Mouse (Mus musculus): ENCODE results near the gene Stip1. TPM values are rescaled to one million over a fixed set of nuclear protein-coding genes. Genes with fewer than 3 reads are reported as not detected.
"Not testable (repeated sequence)": the region's sequence is repeated elsewhere in the genome, so short reads cannot be mapped to it uniquely, and the experiment has no call there.

The Stip1 gene
- 207 and 226 TPM in 2 replicates for polyA plus RNA-seq (2015; fragmentation: Nextera tagmentation; extraction: Ambion mirVana)

- ATAC-seq (ENCODE audit: insufficient number of reproducible peaks, low FRiP score, low TSS enrichment, low read depth) = peak; percentile 100
- H3K4me1 ChIP-seq = peaks cover 21% of the 10 kb centered on the region
Observed at GRCm38 (mm10) chr19:7039841-7040636, at the start of gene Stip1. Stip1 (minus strand) TSS chr19:7039967.

GRCm38 (mm10) chr19:7089050-7089449 lies 49.3 kb upstream of the Stip1 start:
- no peak for ATAC-seq (ENCODE audit: insufficient number of reproducible peaks, low FRiP score, low TSS enrichment, low read depth)
- Histone ChIP-seq H3K27me3 (peaks cover 14% of the 10 kb centered on the region), H3K27ac (no peak overlapping the region), H3K9ac (no peak overlapping the region), H3K4me3 (no peak overlapping the region), H3K9me3 (no peaks in the 10 kb centered on the region), H3K4me1 (peaks cover 52% of the 10 kb centered on the region), H3K4me2 (no peak overlapping the region), H3K36me3 (no peaks in the 10 kb centered on the region)
- 45% methylated on average over 5 of the region's 5 CpGs for WGBS

More at GRCm38 (mm10) chr19:7039841-7040636, at the start of gene Stip1:
- H3K9ac ChIP-seq = peak within 1 kb of the TSS; percentile 92
- H3K9me3 ChIP-seq = no peaks in the 10 kb centered on the region
- peak within 1 kb of the TSS; percentile 77 for H3K4me2 ChIP-seq
- WGBS = under 1% methylated on average over 47 of the region's 49 CpGs
- peak within 1 kb of the TSS; percentile 94 for H3K27ac ChIP-seq
- H3K27me3 ChIP-seq = no peaks in the 10 kb centered on the region
- H3K36me3 ChIP-seq = peaks cover 8% of the 10 kb centered on the region
- peak within 1 kb of the TSS; percentile 93 for H3K4me3 ChIP-seq

- WGBS = 25% methylated on average over 9 of the region's 9 CpGs
- Histone ChIP-seq H3K9ac (no peak overlapping the region), H3K4me3 (no peak overlapping the region), H3K4me1 (peaks cover 55% of the 10 kb centered on the region), H3K36me3 (no peaks in the 10 kb centered on the region), H3K27me3 (peaks cover 14% of the 10 kb centered on the region), H3K9me3 (no peaks in the 10 kb centered on the region), H3K4me2 (no peak overlapping the region), H3K27ac (no peak overlapping the region)
- ATAC-seq (ENCODE audit: insufficient number of reproducible peaks, low FRiP score, low TSS enrichment, low read depth) = no peak
Observed at GRCm38 (mm10) chr19:7088558-7088957, 48.8 kb upstream of the Stip1 start.

GRCm38 (mm10) chr19:7084734-7085133 lies 45.0 kb upstream of the Stip1 start:
- H3K9ac ChIP-seq = no peak overlapping the region
- H3K27ac ChIP-seq = no peak overlapping the region
- WGBS = 51% methylated on average over 15 of the region's 15 CpGs
- no peak overlapping the region for H3K4me3 ChIP-seq
- no peak overlapping the region; the same call in 1 of the 2 replicates for H3K4me2 ChIP-seq
- ATAC-seq (ENCODE audit: insufficient number of reproducible peaks, low FRiP score, low TSS enrichment, low read depth) = no peak
- no peaks in the 10 kb centered on the region for H3K36me3 ChIP-seq
- peaks cover 42% of the 10 kb centered on the region for H3K4me1 ChIP-seq
- peaks cover 18% of the 10 kb centered on the region for H3K27me3 ChIP-seq
- no peaks in the 10 kb centered on the region for H3K9me3 ChIP-seq

GRCm38 (mm10) chr19:7083035-7083794 lies 43.4 kb upstream of the Stip1 start:
- ATAC-seq (ENCODE audit: insufficient number of reproducible peaks, low FRiP score, low TSS enrichment, low read depth) = no peak
- H3K27ac ChIP-seq = no peak overlapping the region
- no peak overlapping the region for H3K4me3 ChIP-seq
- WGBS = 38% methylated on average over 14 of the region's 14 CpGs
- H3K9me3 ChIP-seq = no peaks in the 10 kb centered on the region
- H3K36me3 ChIP-seq = no peaks in the 10 kb centered on the region
- peaks cover 33% of the 10 kb centered on the region for H3K4me1 ChIP-seq
- no peak overlapping the region for H3K4me2 ChIP-seq
- H3K27me3 ChIP-seq = peaks cover 15% of the 10 kb centered on the region
- no peak overlapping the region for H3K9ac ChIP-seq

GRCm38 (mm10) chr19:7081516-7082266 lies 41.9 kb upstream of the Stip1 start:
- ATAC-seq (ENCODE audit: insufficient number of reproducible peaks, low FRiP score, low TSS enrichment, low read depth) = no peak
- H3K27ac ChIP-seq = no peak overlapping the region
- H3K9ac ChIP-seq = no peak overlapping the region
- no peak overlapping the region for H3K4me2 ChIP-seq
- H3K9me3 ChIP-seq = no peaks in the 10 kb centered on the region
- H3K4me3 ChIP-seq = no peak overlapping the region
- peaks cover 26% of the 10 kb centered on the region for H3K4me1 ChIP-seq
- WGBS = 49% methylated on average over 7 of the region's 7 CpGs
- peaks cover 10% of the 10 kb centered on the region for H3K27me3 ChIP-seq
- H3K36me3 ChIP-seq = no peaks in the 10 kb centered on the region

- no peak overlapping the region for H3K9ac ChIP-seq
- H3K4me2 ChIP-seq = no peak overlapping the region
- ATAC-seq (ENCODE audit: insufficient number of reproducible peaks, low FRiP score, low TSS enrichment, low read depth) = no peak
- no peaks in the 10 kb centered on the region for H3K36me3 ChIP-seq
- peaks cover 10% of the 10 kb centered on the region for H3K4me1 ChIP-seq
- H3K27me3 ChIP-seq = 0 out of 2 replicates have a peak, but pooled peaks cover 4% of the 10 kb centered on the region
- 83% methylated on average over 7 of the region's 7 CpGs for WGBS
- no peak overlapping the region for H3K4me3 ChIP-seq
- no peak overlapping the region for H3K27ac ChIP-seq
- no peaks in the 10 kb centered on the region for H3K9me3 ChIP-seq
Observed at GRCm38 (mm10) chr19:7078271-7078670, 38.5 kb upstream of the Stip1 start.

GRCm38 (mm10) chr19:7077666-7078065 lies 37.9 kb upstream of the Stip1 start:
- Histone ChIP-seq H3K36me3 (no peaks in the 10 kb centered on the region), H3K27ac (no peak overlapping the region), H3K4me2 (no peak overlapping the region), H3K4me1 (peaks cover 4% of the 10 kb centered on the region), H3K4me3 (no peak overlapping the region), H3K9ac (no peak overlapping the region), H3K27me3 (0 out of 2 replicates have a peak, but pooled peaks cover 4% of the 10 kb centered on the region), H3K9me3 (no peaks in the 10 kb centered on the region)
- ATAC-seq (ENCODE audit: insufficient number of reproducible peaks, low FRiP score, low TSS enrichment, low read depth) = no peak
- WGBS = 60% methylated on average over 9 of the region's 9 CpGs

GRCm38 (mm10) chr19:7075336-7075735 lies 35.6 kb upstream of the Stip1 start:
- peaks cover 12% of the 10 kb centered on the region for H3K4me1 ChIP-seq
- not testable (repeated sequence) for H3K27ac ChIP-seq; H3K36me3 ChIP-seq; H3K4me2 ChIP-seq; ATAC-seq (ENCODE audit: insufficient number of reproducible peaks, low FRiP score, low TSS enrichment, low read depth); H3K4me3 ChIP-seq; H3K9ac ChIP-seq; H3K9me3 ChIP-seq
- WGBS = 82% methylated on average over 11 of the region's 11 CpGs
- H3K27me3 ChIP-seq = peaks cover 12% of the 10 kb centered on the region

GRCm38 (mm10) chr19:7073997-7074781 lies 34.4 kb upstream of the Stip1 start:
- no peak overlapping the region for H3K4me2 ChIP-seq
- no peak overlapping the region for H3K9ac ChIP-seq
- H3K4me1 ChIP-seq = peaks cover 19% of the 10 kb centered on the region
- no peak for ATAC-seq (ENCODE audit: insufficient number of reproducible peaks, low FRiP score, low TSS enrichment, low read depth)
- H3K27ac ChIP-seq = no peak overlapping the region
- H3K9me3 ChIP-seq = no peaks in the 10 kb centered on the region
- H3K36me3 ChIP-seq = no peaks in the 10 kb centered on the region
- peaks cover 20% of the 10 kb centered on the region for H3K27me3 ChIP-seq
- no peak overlapping the region for H3K4me3 ChIP-seq
- 56% methylated on average over 12 of the region's 12 CpGs for WGBS

- WGBS = 55% methylated on average over 6 of the region's 6 CpGs
- no peak overlapping the region for H3K27ac ChIP-seq
- H3K27me3 ChIP-seq = peaks cover 29% of the 10 kb centered on the region
- no peaks in the 10 kb centered on the region for H3K9me3 ChIP-seq
- H3K36me3 ChIP-seq = no peaks in the 10 kb centered on the region
- no peak for ATAC-seq (ENCODE audit: insufficient number of reproducible peaks, low FRiP score, low TSS enrichment, low read depth)
- H3K4me3 ChIP-seq = no peak overlapping the region
- peaks cover 39% of the 10 kb centered on the region for H3K4me1 ChIP-seq
- H3K4me2 ChIP-seq = no peak overlapping the region
- H3K9ac ChIP-seq = no peak overlapping the region
Observed at GRCm38 (mm10) chr19:7072221-7072620, 32.5 kb upstream of the Stip1 start.
